Mouse (Mus musculus) kidney, postnatal 4 days (tissue): ENCODE measurements at regions not wholly inside any gene's neighbourhood (a gene's known extent, or its start where the extent isn't known, plus 50 kb on each side); places are given as distances from the start of the nearest gene placed in this dataset.

Experiments
- DNase-seq, 2 experiments: peaks; one replicate each; pipeline ENCODE4 v3.0.0; 2021; ENCODE audit warnings: mixed read lengths in 2 of 2

GRCm38 (mm10) chr13:43913476-43913875 is 128.9 kb downstream of the Cd83 start:
- peak; percentile 53 to 68 for DNase-seq

- DNase-seq = no peak
Measured at GRCm38 (mm10) chr13:43919781-43920420, 135.3 kb downstream of the Cd83 start.

GRCm38 (mm10) chr13:43930081-43930981 is 145.8 kb downstream of the Cd83 start:
- DNase-seq = no peak

GRCm38 (mm10) chr13:43932946-43933345 is 148.4 kb downstream of the Cd83 start:
- no peak for DNase-seq

- DNase-seq = peak; percentile 67 to 73
Measured at GRCm38 (mm10) chr13:43935284-43935683, 150.7 kb downstream of the Cd83 start.

- DNase-seq = no peak
Measured at GRCm38 (mm10) chr13:43936504-43936903, 151.9 kb downstream of the Cd83 start.

- no peak for DNase-seq
Measured at GRCm38 (mm10) chr13:43938611-43939010, 154.0 kb downstream of the Cd83 start.

- DNase-seq = no peak
Measured at GRCm38 (mm10) chr13:43939375-43939774, 154.8 kb downstream of the Cd83 start.

GRCm38 (mm10) chr13:43941731-43942130 is 157.2 kb downstream of the Cd83 start:
- no peak for DNase-seq

- DNase-seq = no peak
Measured at GRCm38 (mm10) chr13:43948606-43949005, 164.0 kb downstream of the Cd83 start.

GRCm38 (mm10) chr13:43949740-43950643 is 165.4 kb downstream of the Cd83 start:
- no peak for DNase-seq

- peak in 1 of 2 experiments; percentile 32 for DNase-seq
Measured at GRCm38 (mm10) chr13:43952491-43952890, 167.9 kb downstream of the Cd83 start.

- no peak for DNase-seq
Measured at GRCm38 (mm10) chr13:43952972-43953592, 168.5 kb downstream of the Cd83 start.

- peak in 1 of 2 experiments; percentile 23 for DNase-seq
Measured at GRCm38 (mm10) chr13:43954714-43955393, 170.3 kb downstream of the Cd83 start.

- no peak for DNase-seq
Measured at GRCm38 (mm10) chr13:43957046-43957445, 172.5 kb downstream of the Cd83 start.

- DNase-seq = no peak
Measured at GRCm38 (mm10) chr13:43959121-43959572, 174.6 kb downstream of the Cd83 start.

- no peak for DNase-seq
Measured at GRCm38 (mm10) chr13:43961047-43961690, 176.6 kb downstream of the Cd83 start.

- no peak for DNase-seq
Measured at GRCm38 (mm10) chr13:43961987-43962386, 177.4 kb downstream of the Cd83 start.

GRCm38 (mm10) chr13:43963321-43963720 is 178.7 kb downstream of the Cd83 start:
- no peak for DNase-seq

GRCm38 (mm10) chr13:43965256-43965905 is 180.8 kb downstream of the Cd83 start:
- DNase-seq = no peak

GRCm38 (mm10) chr13:43967516-43967915 is 182.9 kb downstream of the Cd83 start:
- no peak for DNase-seq
